Mouse (Mus musculus) forebrain, embryonic 15.5 days (tissue): ENCODE measurements around the gene Meiob. TPM values are rescaled to one million over a fixed set of nuclear protein-coding genes. Genes with fewer than 3 reads are reported as not detected.

Experiments used
- ATAC-seq: fragments of 200-750 bp; cut with Nextera tagmentation; replicated peaks from 2 replicates; pipeline ENCODE4 v1.8.0; 2017; ENCODE audit warnings: mild to moderate bottlenecking, moderate TSS enrichment, moderate library complexity
- H3K27ac ChIP-seq: fragments of 300-500 bp; sonication (generic); replicated peaks from 2 replicates; pipeline ENCODE4 v1.5.1; 2015; ENCODE audit warnings: mild to moderate bottlenecking, inconsistent platforms
- H3K27me3 ChIP-seq: fragments of 300-500 bp; sonication (generic); 2 replicates; pipeline ENCODE4 v1.6.1; 2015; ENCODE audit warnings: inconsistent platforms
- H3K36me3 ChIP-seq: fragments of 300-500 bp; sonication (generic); 2 replicates; pipeline ENCODE4 v1.6.1; 2015; ENCODE audit warnings: mild to moderate bottlenecking, inconsistent platforms
- H3K4me1 ChIP-seq: fragments of 300-500 bp; sonication (generic); 2 replicates; pipeline ENCODE4 v1.6.1; 2015; ENCODE audit warnings: inconsistent platforms
- H3K4me2 ChIP-seq: fragments of 300-500 bp; sonication (generic); replicated peaks from 2 replicates; pipeline ENCODE4 v1.6.1; 2015; ENCODE audit warnings: mild to moderate bottlenecking, inconsistent platforms
- H3K4me3 ChIP-seq: fragments of 300-500 bp; sonication (generic); 2 replicates; pipeline ENCODE4 v1.5.1; 2015; ENCODE audit warnings: mild to moderate bottlenecking, inconsistent platforms
- H3K9ac ChIP-seq: fragments of 300-500 bp; sonication (generic); replicated peaks from 2 replicates; pipeline ENCODE4 v1.6.1; 2015; ENCODE audit warnings: mild to moderate bottlenecking, inconsistent platforms
- H3K9me3 ChIP-seq: fragments of 300-500 bp; sonication (generic); 2 replicates; pipeline ENCODE4 v1.6.1; 2016; ENCODE audit warnings: inconsistent platforms
- WGBS: fragments of 180-500 bp; shearing (Covaris S2); methylation state at CpG from one replicate; pipeline ENCODE4 v1.1.7; 2015; ENCODE audit warnings: mixed read lengths; 5-methylcytosine and 5-hydroxymethylcytosine counted together
- polyA plus RNA-seq: library from polyadenylated mRNA; unstranded; fragments of >200 nt; fragmentation: Nextera tagmentation; extraction: Ambion mirVana; gene quantifications from 2 replicates; pipeline ENCODE4 v1.2.1, GENCODE M21; 2015

Gene Meiob
- polyA plus RNA-seq, 1 experiment from 2014 or later: not detected

GRCm38 (mm10) chr17:24881738-24882440 lies 77.8 kb downstream of the Meiob start:
- no peak overlapping the region for H3K4me3 ChIP-seq
- peaks cover 16% of the 10 kb centered on the region; the same call in 1 of the 2 replicates for H3K36me3 ChIP-seq
- peaks cover 9% of the 10 kb centered on the region for H3K4me1 ChIP-seq
- H3K9ac ChIP-seq: no peak overlapping the region
- ATAC-seq: no peak
- H3K4me2 ChIP-seq: no peak overlapping the region
- H3K9me3 ChIP-seq: no peaks in the 10 kb centered on the region
- no peak overlapping the region for H3K27ac ChIP-seq
- H3K27me3 ChIP-seq: no peaks in the 10 kb centered on the region
- 46% methylated on average over 7 of the region's 7 CpGs for WGBS

DNA sequence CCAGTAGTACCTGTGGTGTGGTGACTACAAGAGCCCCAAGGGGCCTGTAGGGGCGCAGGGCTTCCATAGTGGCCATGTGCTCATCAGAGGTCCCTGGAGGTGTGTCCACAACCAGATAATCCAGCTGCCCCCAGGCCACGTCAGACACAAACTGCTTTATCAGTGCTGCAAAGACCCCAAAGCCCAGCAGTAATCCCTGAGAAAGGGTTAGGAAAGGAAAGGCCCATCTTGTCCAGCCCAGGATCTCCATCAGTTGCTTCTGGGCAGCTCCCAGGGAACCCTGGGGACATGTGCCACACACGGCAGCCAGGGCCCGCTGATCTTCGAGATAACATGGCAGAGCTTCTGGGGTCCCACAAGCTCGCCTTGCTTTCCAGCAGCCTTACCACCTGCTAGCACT lies 80.3 kb downstream of the Meiob start:
- Histone ChIP-seq H3K27ac (no peak overlapping the region), H3K27me3 (no peaks in the 10 kb centered on the region), H3K4me2 (no peak overlapping the region), H3K4me1 (peaks cover 31% of the 10 kb centered on the region), H3K36me3 (peaks cover 24% of the 10 kb centered on the region; the same call in 1 of the 2 replicates), H3K4me3 (no peak overlapping the region), H3K9ac (no peak overlapping the region), H3K9me3 (no peaks in the 10 kb centered on the region)
- 87% methylated on average over 6 of the region's 6 CpGs for WGBS
- no peak for ATAC-seq

- ATAC-seq: no peak
- 26% methylated on average over 22 of the region's 22 CpGs for WGBS
- Histone ChIP-seq H3K9ac (peak overlapping the region; percentile 43), H3K27ac (no peak overlapping the region), H3K36me3 (peaks cover 31% of the 10 kb centered on the region), H3K27me3 (no peaks in the 10 kb centered on the region), H3K4me1 (peaks cover 31% of the 10 kb centered on the region), H3K4me3 (peak overlapping the region; percentile 58), H3K9me3 (no peaks in the 10 kb centered on the region), H3K4me2 (peak overlapping the region; percentile 79)
Observed at GRCm38 (mm10) chr17:24885356-24886133, 81.5 kb downstream of the Meiob start.

DNA sequence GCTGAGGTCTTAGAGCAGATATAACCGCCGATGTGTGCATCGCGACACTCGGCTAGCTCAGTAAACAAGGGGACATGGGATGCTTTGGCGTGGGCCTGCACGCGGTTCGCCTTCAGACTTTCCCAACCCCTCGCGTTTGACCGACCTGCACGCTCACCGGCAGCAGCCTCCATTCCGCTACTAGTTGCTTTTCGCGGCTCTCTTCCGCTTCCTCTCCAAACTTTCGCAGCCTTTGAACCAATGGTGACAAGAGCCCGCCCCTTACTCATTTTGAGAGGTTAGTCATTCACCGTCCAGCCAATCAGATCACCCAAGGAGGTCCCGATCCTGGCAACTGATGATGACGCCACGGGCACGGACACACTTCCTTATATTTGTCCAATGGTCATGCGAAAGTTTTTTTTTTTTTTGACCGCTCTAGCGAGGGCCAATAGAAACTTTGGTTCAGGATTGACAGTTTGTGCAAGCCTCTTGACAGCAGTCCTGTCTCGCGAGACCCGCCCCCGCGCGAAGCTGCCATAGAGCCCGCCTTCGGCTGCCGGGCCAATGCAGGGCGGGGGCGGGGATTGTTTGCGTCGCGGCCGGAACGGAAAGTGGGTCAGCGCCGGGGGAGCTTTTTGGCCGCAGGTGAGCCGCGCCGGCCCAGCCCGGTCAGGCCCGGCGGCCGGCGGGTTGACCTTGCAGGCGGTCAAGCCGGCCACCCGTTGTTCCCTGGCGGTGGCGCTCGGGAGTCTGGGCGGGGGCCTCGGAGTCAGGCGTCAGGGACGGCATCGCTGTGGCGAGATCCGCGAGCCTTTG lies 82.2 kb downstream of the Meiob start, which contains the start of the genes Nubp2 and Spsb3:
Gene Nubp2 (minus strand): TSS at position 216 of the 798 bp plus-strand sequence.
Gene Spsb3 (plus strand): TSS at position 510 of the 798 bp plus-strand sequence.
- Histone ChIP-seq H3K4me2 (peak within 1 kb of the TSS; percentile 84), H3K9me3 (no peaks in the 10 kb centered on the region), H3K4me3 (peak within 1 kb of the TSS; percentile 58), H3K27me3 (no peaks in the 10 kb centered on the region), H3K36me3 (peaks cover 38% of the 10 kb centered on the region), H3K4me1 (peaks cover 31% of the 10 kb centered on the region), H3K9ac (peak within 1 kb of the TSS; percentile 65), H3K27ac (peak within 1 kb of the TSS; percentile 52)
- under 1% methylated on average over 69 of the region's 69 CpGs for WGBS
- ATAC-seq: peak; percentile 99

GRCm38 (mm10) chr17:24886932-24887271 lies 82.8 kb downstream of the Meiob start:
- Histone ChIP-seq H3K4me3 (peak overlapping the region; percentile 58), H3K4me1 (peaks cover 31% of the 10 kb centered on the region), H3K9ac (peak overlapping the region; percentile 65), H3K27ac (peak overlapping the region; percentile 52), H3K27me3 (no peaks in the 10 kb centered on the region), H3K4me2 (peak overlapping the region; percentile 84), H3K9me3 (no peaks in the 10 kb centered on the region), H3K36me3 (peaks cover 44% of the 10 kb centered on the region)
- WGBS: 1% methylated on average over 18 of the region's 18 CpGs
- peak; percentile 44 for ATAC-seq

DNA sequence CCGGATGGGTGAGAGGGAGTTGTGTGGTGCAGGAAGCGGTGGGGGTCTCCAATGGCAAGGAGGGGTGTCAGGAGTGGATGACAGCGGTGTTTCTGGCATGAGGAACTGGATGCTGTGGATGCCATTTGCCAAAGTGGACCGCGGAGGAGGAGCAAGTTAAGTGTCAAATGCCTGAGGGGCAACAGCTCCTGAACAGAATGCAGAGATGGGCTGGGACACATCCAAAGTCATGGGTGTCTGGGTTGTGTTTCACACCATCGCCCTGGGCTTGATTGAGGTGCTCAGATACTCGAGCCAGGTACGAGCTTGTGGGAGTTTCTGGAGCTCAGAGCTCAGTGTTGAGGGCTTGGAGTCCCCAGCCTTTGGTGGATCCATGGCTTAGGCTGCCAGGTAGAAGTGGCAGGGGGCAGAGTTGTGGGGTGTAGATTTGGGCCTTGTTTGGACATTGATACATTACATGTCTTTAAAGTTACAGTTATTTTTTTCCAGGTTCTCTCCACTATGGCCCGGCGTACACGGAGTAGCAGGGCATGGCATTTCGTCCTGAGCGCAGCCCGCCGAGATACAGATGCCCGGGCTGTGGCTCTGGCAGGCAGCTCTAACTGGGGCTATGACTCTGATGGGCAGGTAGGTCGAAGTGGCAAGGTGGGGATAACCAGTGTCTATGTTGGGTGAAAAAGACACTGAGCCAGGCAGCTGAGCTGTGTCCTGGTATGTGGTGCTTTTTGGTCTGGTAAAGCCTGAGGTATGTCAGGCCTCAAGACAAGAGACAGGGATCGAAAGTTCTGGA lies 83.4 kb downstream of the Meiob start:
- peak overlapping the region; percentile 65 for H3K9ac ChIP-seq
- H3K4me2 ChIP-seq: peak overlapping the region; percentile 84
- peak overlapping the region; percentile 58 for H3K4me3 ChIP-seq
- H3K27ac ChIP-seq: 0 out of 2 replicates have a peak overlapping the region, but pooled peaks have one; percentile 52
- no peak for ATAC-seq
- no peaks in the 10 kb centered on the region for H3K27me3 ChIP-seq
- no peaks in the 10 kb centered on the region for H3K9me3 ChIP-seq
- H3K4me1 ChIP-seq: peaks cover 31% of the 10 kb centered on the region
- peaks cover 48% of the 10 kb centered on the region for H3K36me3 ChIP-seq
- WGBS: 69% methylated on average over 18 of the region's 18 CpGs

- Histone ChIP-seq H3K27ac (no peak overlapping the region), H3K36me3 (peaks cover 47% of the 10 kb centered on the region), H3K4me3 (no peak overlapping the region), H3K4me1 (peaks cover 36% of the 10 kb centered on the region), H3K27me3 (no peaks in the 10 kb centered on the region), H3K4me2 (no peak overlapping the region), H3K9me3 (no peaks in the 10 kb centered on the region), H3K9ac (no peak overlapping the region)
- no peak for ATAC-seq
- WGBS: 85% methylated on average over 3 of the region's 3 CpGs
Observed at GRCm38 (mm10) chr17:24888862-24889261, 84.8 kb downstream of the Meiob start.

Other genes starting within 250 kb of the Meiob start
- 68.7 and 75.6 TPM in 2 replicates for gene Tsc2, start 171.7 kb upstream of the Meiob start, polyA plus RNA-seq
- gene Nthl1, start 171.6 kb upstream of the Meiob start, polyA plus RNA-seq: 12.5 and 12.7 TPM in 2 replicates
- 26.7 and 27.6 TPM in 2 replicates for gene Slc9a3r2, start 154.0 kb upstream of the Meiob start, polyA plus RNA-seq
- gene Npw, start 145.8 kb upstream of the Meiob start, polyA plus RNA-seq: not detected in 2 replicates
- 19.1 and 20.9 TPM in 2 replicates for gene Zfp598, start 134.6 kb upstream of the Meiob start, polyA plus RNA-seq
- gene Syngr3, start 114.3 kb upstream of the Meiob start, polyA plus RNA-seq: 134 and 145 TPM in 2 replicates
- 38.7 TPM in 2 replicates for gene Gfer, start 108.1 kb upstream of the Meiob start, polyA plus RNA-seq
- 1.4 and 2.0 TPM in 2 replicates for gene Noxo1, start 108.1 kb upstream of the Meiob start, polyA plus RNA-seq
- 79.5 and 83.9 TPM in 2 replicates for gene Tbl3, start 96.6 kb upstream of the Meiob start, polyA plus RNA-seq
- gene Rnf151, start 86.2 kb upstream of the Meiob start, polyA plus RNA-seq: not detected in 2 replicates
- 816 and 846 TPM in 2 replicates for gene Rps2, start 86.2 kb upstream of the Meiob start, polyA plus RNA-seq
- gene Ndufb10, start 79.8 kb upstream of the Meiob start, polyA plus RNA-seq: 249 and 261 TPM in 2 replicates
- not detected in 2 replicates for gene Rpl3l, start 76.5 kb upstream of the Meiob start, polyA plus RNA-seq
- gene Msrb1, start 67.6 kb upstream of the Meiob start, polyA plus RNA-seq: 20.5 and 22.5 TPM in 2 replicates
- not detected in 2 replicates for gene Hs3st6, start 51.3 kb upstream of the Meiob start, polyA plus RNA-seq
- 45.1 and 45.7 TPM in 2 replicates for gene Hagh, start 35.9 kb downstream of the Meiob start, polyA plus RNA-seq
- gene Fahd1, start 46.1 kb downstream of the Meiob start, polyA plus RNA-seq: 16.0 and 16.8 TPM in 2 replicates
- 0.11 TPM in 1 of 2 replicates, not detected in the other for gene Igfals, start 61.7 kb downstream of the Meiob start, polyA plus RNA-seq
- 73.2 and 74.2 TPM in 2 replicates for gene Nubp2, start 82.1 kb downstream of the Meiob start, polyA plus RNA-seq
- gene Spsb3, start 82.4 kb downstream of the Meiob start, polyA plus RNA-seq: 81.5 and 82.5 TPM in 2 replicates
- 32.8 and 34.6 TPM in 2 replicates for gene Eme2, start 90.8 kb downstream of the Meiob start, polyA plus RNA-seq
- gene Mrps34, start 90.8 kb downstream of the Meiob start, polyA plus RNA-seq: 77.6 and 82.2 TPM in 2 replicates
- 69.6 and 72.6 TPM in 2 replicates for gene Nme3, start 92.2 kb downstream of the Meiob start, polyA plus RNA-seq
- gene Mapk8ip3, start 132.7 kb downstream of the Meiob start, polyA plus RNA-seq: 89.4 and 90.6 TPM in 2 replicates
- 101 and 114 TPM in 2 replicates for gene Jpt2, start 156.4 kb downstream of the Meiob start, polyA plus RNA-seq
- gene Cramp1l, start 211.5 kb downstream of the Meiob start, polyA plus RNA-seq: 7.6 and 8.5 TPM in 2 replicates
- gene Ift140, start 211.8 kb downstream of the Meiob start, polyA plus RNA-seq: 24.0 and 25.4 TPM in 2 replicates